Mouse (Mus musculus) Patski (cell line): ENCODE data around the gene Tmigd3. TPM values are rescaled to one million over a fixed set of nuclear protein-coding genes. Genes with fewer than 3 reads are reported as not detected.

Source experiments
- ATAC-seq: fragments of 100-300 bp; one replicate; pipeline ENCODE4 v1.8.0; 2021
- CTCF ChIA-PET: fragments of 350-600 bp; sonication (Branson Sonifier 250); formaldehyde crosslinking; loops from one replicate; lab custom pipeline; 2022; ENCODE audit warnings: inconsistent platforms; lab: Charles Lee
- POLR2A ChIA-PET: fragments of 350-600 bp; sonication (Branson Sonifier 250); formaldehyde crosslinking; loops from one replicate; lab custom pipeline; 2022; ENCODE audit warnings: antibody characterized with exemption, inconsistent platforms; lab: Charles Lee
- DNase-seq: peaks from one replicate; pipeline ENCODE4 v3.0.0-alpha.2; 2011; ENCODE audit warnings: low read depth, low spot score
- H3K27me3 ChIP-seq: fragments of 371-371 bp; one replicate; pipeline ENCODE4 v1.5.1; 2021
- CTCF ChIP-seq: fragments of 100-300 bp; IDR thresholded peaks from one replicate; pipeline ENCODE4 v1.5.1; 2021
- in situ Hi-C: fragments of 300-500 bp; cut with MboI; formaldehyde crosslinking; loops from 3 replicates; pipeline ENCODE4 v1.11.1; 2018; ENCODE audit warnings: low pct_unique_long_range_greater_than_20kb, mixed read lengths
- polyA plus RNA-seq: library from polyadenylated mRNA; unstranded; gene quantifications from one replicate; pipeline ENCODE4 v1.2.3, GENCODE M21; 2021

Tmigd3 gene
- polyA plus RNA-seq, 1 experiment from 2014 or later: not detected

- DNase-seq (no peak), ATAC-seq (no peak)
- ChIA-PET CTCF (interaction anchor here (0.5 kb wide), 1 partner anchor 128 kb away, joined by 3 read pairs; no protein-coding TSS in a partner anchor), POLR2A (no interaction called here)
- no peaks in the 10 kb centered on the region for H3K27me3 ChIP-seq
- in situ Hi-C loops: no loop called here
- TF ChIP-seq CTCF: no peak
These were observed 3.0 kb downstream of the Tmigd3 start for GRCm38 (mm10) chr3:105873451-105874445.

DNA sequence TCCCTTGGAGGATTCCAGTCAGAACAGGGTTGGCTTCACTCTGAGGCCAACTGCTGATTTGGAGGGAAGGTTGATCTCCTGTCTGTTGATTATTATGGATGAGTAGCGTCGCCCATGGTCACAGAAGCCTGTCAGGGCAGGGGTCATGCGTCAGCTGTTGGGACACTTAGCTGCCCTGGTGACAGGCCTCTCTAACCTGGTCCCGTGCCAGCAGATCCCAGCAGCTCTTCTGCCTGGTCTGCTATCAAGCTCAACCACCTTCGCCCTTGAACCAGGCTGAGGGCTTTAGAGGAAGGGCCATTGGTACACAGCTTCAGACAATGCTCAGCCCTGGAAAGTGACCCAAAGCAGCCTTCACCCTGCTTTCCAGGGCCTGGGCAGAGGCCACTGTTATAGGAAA lies 5.3 kb downstream of the Tmigd3 start:
- in situ Hi-C loops: no loop called here
- DNase-seq (no peak), ATAC-seq (no peak)
- no peak for TF ChIP-seq CTCF
- CTCF ChIA-PET: no interaction called here
- POLR2A ChIA-PET: no interaction called here
- H3K27me3 ChIP-seq: no peaks in the 10 kb centered on the region

DNA sequence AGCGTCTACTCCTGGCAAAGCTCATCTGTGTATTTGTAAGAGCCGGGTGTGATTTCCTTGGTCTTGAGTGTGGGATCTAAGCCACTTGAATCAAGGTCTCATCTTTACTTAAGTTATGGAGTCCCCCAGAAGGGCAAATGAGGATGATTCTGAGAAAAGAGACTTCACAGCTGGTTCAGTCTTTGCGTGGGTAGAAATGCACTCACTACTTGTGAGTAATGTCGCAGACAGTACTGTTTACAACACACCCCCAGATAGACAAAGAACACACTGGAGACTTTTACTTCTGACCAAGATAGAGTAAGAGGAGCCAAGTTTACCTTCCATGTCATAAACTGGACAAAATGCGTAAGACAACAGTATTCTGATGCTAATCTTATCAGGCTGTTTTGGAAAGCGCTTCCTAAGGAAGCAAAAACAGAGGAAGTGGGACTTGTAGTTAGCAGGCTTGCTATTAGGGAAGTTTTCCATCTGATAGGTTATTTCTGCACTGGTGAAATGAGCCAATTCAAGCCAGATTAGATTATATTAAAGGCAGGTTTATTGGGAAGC lies 6.6 kb downstream of the Tmigd3 start:
- ATAC-seq: no peak
- peaks cover 10% of the 10 kb centered on the region for H3K27me3 ChIP-seq
- no peak for DNase-seq
- in situ Hi-C loops: no loop called here
- no peak for TF ChIP-seq CTCF
- ChIA-PET POLR2A (no interaction called here), CTCF (no interaction called here)

DNA sequence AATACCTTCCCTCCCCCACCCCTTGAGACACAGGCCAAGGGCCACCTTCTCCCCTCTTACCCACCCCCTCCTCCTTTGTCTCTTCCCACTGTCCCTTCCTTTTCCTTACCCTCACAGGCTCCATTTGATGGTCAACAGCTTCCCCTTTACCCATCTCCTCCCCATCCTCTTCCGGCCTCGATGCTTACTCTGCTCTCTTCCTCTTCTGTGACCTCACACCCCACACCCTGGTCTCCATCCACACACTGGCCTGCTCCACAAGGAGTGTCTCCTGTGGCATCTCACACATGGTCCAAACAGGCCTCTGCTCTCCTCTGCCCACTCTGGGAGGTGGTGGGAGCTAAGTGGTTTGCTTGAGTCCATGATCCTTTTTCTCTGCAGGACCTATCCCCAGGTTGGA lies 7.2 kb downstream of the Tmigd3 start:
- peaks cover 13% of the 10 kb centered on the region for H3K27me3 ChIP-seq
- TF ChIP-seq CTCF: no peak
- ATAC-seq (no peak), DNase-seq (no peak)
- in situ Hi-C loops: no loop called here
- POLR2A ChIA-PET: no interaction called here
- CTCF ChIA-PET: no interaction called here

DNA sequence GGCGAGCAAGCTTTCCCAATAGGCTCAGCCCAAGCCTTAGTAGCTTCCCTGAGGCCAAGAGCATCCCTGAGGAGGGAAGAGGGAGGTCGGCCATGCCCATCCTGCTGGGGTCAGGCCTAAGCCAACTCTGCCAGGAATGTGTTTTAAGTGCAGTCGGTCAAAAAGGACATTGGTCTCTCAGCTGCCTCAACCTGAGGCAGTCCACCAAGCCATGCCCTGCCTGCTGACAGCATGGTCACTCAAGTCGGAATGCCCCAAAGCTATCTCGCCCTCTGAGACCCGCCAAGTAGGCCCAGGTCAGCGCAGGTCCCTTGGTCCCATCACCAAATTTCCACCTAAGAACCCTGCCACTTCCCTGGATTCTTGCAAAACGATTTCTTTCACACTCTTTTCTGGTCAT lies 8.0 kb downstream of the Tmigd3 start:
- in situ Hi-C loops: no loop called here
- no peak for ATAC-seq

DNA sequence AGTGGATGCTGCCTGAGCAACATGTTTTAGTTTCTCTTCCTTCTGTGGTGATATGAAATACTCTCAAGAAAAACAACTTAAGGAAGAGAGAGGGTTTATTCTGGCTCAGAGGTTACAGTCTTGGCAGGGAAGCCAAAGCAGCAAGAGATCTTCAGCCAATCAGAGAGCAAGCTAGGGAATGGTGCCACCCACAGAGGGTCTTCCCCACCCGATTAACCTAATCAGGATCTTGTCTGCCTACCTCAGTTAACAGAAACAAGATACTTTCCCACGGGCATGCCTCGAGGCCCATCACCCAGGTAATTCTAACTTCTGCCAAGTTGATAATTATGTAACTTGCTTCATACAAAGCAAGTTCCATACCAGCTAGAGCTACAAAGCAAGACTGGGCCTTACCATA lies 9.7 kb downstream of the Tmigd3 start:
- ATAC-seq: no peak
- in situ Hi-C loops: no loop called here

More for the DNA sequence above, 8.0 kb downstream of the Tmigd3 start:
- POLR2A ChIA-PET: no interaction called here
- DNase-seq: no peak
- no peak for TF ChIP-seq CTCF
- CTCF ChIA-PET: no interaction called here
- H3K27me3 ChIP-seq: peaks cover 13% of the 10 kb centered on the region

DNA sequence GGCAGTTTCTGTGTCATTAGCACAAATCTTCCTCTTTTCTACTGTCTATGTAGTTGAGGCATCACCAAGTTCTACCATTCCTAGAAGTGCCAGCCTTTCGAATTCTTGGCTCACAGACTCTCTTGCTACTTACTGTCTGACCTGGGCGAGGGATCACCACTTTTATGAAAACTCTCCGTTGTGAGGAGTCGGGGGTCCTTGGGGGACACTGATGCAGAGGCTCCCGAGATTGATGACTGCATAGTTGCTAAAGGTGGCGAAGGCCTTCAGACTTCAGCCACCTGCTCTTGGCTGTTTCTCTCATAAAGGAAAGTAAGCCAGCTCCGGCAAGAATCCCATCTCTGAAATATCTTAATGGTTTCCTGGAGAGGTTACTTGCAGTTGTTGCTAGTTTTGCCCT lies 11.4 kb downstream of the Tmigd3 start:
- in situ Hi-C loops: no loop called here
- peaks cover 33% of the 10 kb centered on the region for H3K27me3 ChIP-seq
- POLR2A ChIA-PET: no interaction called here
- ATAC-seq: no peak
- no peak for TF ChIP-seq CTCF
- DNase-seq: no peak
- CTCF ChIA-PET: interaction anchor here (1.3 kb wide), 1 partner anchor 32 kb away, joined by 3 read pairs; no protein-coding TSS in a partner anchor

More for the DNA sequence above, 9.7 kb downstream of the Tmigd3 start:
- no peak for TF ChIP-seq CTCF
- H3K27me3 ChIP-seq: peaks cover 21% of the 10 kb centered on the region
- ChIA-PET CTCF (interaction anchor here (1.0 kb wide), 1 partner anchor 20 kb away, joined by 4 read pairs; no protein-coding TSS in a partner anchor), POLR2A (no interaction called here)
- no peak for DNase-seq

GRCm38 (mm10) chr3:105883111-105883510 lies 12.4 kb downstream of the Tmigd3 start:
- ATAC-seq (no peak), DNase-seq (no peak)
- peaks cover 34% of the 10 kb centered on the region for H3K27me3 ChIP-seq
- POLR2A ChIA-PET: no interaction called here
- CTCF ChIA-PET: interaction anchor here (0.9 to 1.3 kb wide), 3 partner anchors 15 to 157 kb away, joined by 3 read pairs; no protein-coding TSS in a partner anchor
- TF ChIP-seq CTCF: no peak
- in situ Hi-C loops: no loop called here

DNA sequence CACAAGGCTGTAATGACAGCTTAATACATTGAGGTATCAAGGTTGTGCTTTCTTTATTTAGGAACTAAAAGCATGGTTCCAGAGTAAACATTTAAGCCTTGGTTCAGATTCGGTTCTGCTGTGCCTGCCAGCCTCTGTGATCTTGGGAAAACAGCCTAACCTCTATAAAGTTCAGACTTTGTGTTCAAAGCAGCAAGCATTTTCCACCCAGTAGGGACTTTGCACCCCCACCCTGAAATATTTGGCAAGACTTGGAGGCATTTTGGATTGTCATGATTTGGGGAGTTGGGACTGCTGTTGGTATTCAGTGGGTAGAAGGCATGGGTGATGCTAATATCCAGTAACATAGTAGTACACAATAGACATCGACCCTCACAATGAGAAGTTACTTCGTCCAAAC lies 18.3 kb downstream of the Tmigd3 start:
- ChIA-PET POLR2A (no interaction called here), CTCF (no interaction called here)
- DNase-seq (no peak), ATAC-seq (no peak)
- no peak for TF ChIP-seq CTCF
- peaks cover 19% of the 10 kb centered on the region for H3K27me3 ChIP-seq
- in situ Hi-C loops: no loop called here

- in situ Hi-C loops: no loop called here
- TF ChIP-seq CTCF: no peak
These were observed 19.5 kb downstream of the Tmigd3 start for GRCm38 (mm10) chr3:105890220-105890619.

More at GRCm38 (mm10) chr3:105890220-105890619, 19.5 kb downstream of the Tmigd3 start:
- DNase-seq: no peak
- H3K27me3 ChIP-seq: peaks cover 14% of the 10 kb centered on the region
- ChIA-PET POLR2A (no interaction called here), CTCF (interaction anchor here (1.0 kb wide), 1 partner anchor 10 kb away, joined by 3 read pairs; no protein-coding TSS in a partner anchor)
- no peak for ATAC-seq
